Mouse (Mus musculus): ENCODE measurements at regions not wholly inside any gene's neighbourhood (a gene's known extent, or its start where the extent isn't known, plus 50 kb on each side); places are given as distances from the start of the nearest gene placed in this dataset.

GRCm38 (mm10) chr1:42152916-42153315 lies 542.7 kb upstream of the Pou3f3 start:
- no peak for ATAC-seq (replicated peaks in 1 of 2; ENCODE audit: insufficient read depth in 1 of 2, low FRiP score in 2 of 2, low TSS enrichment in 1 of 2, low read depth in 1 of 2, poor library complexity in 2 of 2, severe bottlenecking in 2 of 2)

- no peak for ATAC-seq (replicated peaks in 1 of 2; ENCODE audit: insufficient read depth in 1 of 2, low FRiP score in 2 of 2, low TSS enrichment in 1 of 2, low read depth in 1 of 2, poor library complexity in 2 of 2, severe bottlenecking in 2 of 2)
These were observed 527.6 kb upstream of the Pou3f3 start for GRCm38 (mm10) chr1:42167790-42168572.

GRCm38 (mm10) chr1:42169505-42169904 lies 526.1 kb upstream of the Pou3f3 start:
- no peak for ATAC-seq (replicated peaks in 1 of 2; ENCODE audit: insufficient read depth in 1 of 2, low FRiP score in 2 of 2, low TSS enrichment in 1 of 2, low read depth in 1 of 2, poor library complexity in 2 of 2, severe bottlenecking in 2 of 2)

GRCm38 (mm10) chr1:42186295-42186694 lies 509.3 kb upstream of the Pou3f3 start:
- ATAC-seq (replicated peaks in 1 of 2; ENCODE audit: insufficient read depth in 1 of 2, low FRiP score in 2 of 2, low TSS enrichment in 1 of 2, low read depth in 1 of 2, poor library complexity in 2 of 2, severe bottlenecking in 2 of 2) = no peak

- no peak for ATAC-seq (replicated peaks in 1 of 2; ENCODE audit: insufficient read depth in 1 of 2, low FRiP score in 2 of 2, low TSS enrichment in 1 of 2, low read depth in 1 of 2, poor library complexity in 2 of 2, severe bottlenecking in 2 of 2)
These were observed 467.5 kb upstream of the Pou3f3 start for GRCm38 (mm10) chr1:42228098-42228497.

GRCm38 (mm10) chr1:42229711-42230110 lies 465.9 kb upstream of the Pou3f3 start:
- no peak for ATAC-seq (replicated peaks in 1 of 2; ENCODE audit: insufficient read depth in 1 of 2, low FRiP score in 2 of 2, low TSS enrichment in 1 of 2, low read depth in 1 of 2, poor library complexity in 2 of 2, severe bottlenecking in 2 of 2)

GRCm38 (mm10) chr1:42230469-42231040 lies 465.0 kb upstream of the Pou3f3 start:
- ATAC-seq (replicated peaks in 1 of 2; ENCODE audit: insufficient read depth in 1 of 2, low FRiP score in 2 of 2, low TSS enrichment in 1 of 2, low read depth in 1 of 2, poor library complexity in 2 of 2, severe bottlenecking in 2 of 2) = no peak

- no peak for ATAC-seq (replicated peaks in 1 of 2; ENCODE audit: insufficient read depth in 1 of 2, low FRiP score in 2 of 2, low TSS enrichment in 1 of 2, low read depth in 1 of 2, poor library complexity in 2 of 2, severe bottlenecking in 2 of 2)
These were observed 464.5 kb upstream of the Pou3f3 start for GRCm38 (mm10) chr1:42231091-42231490.

- no peak for ATAC-seq (replicated peaks in 1 of 2; ENCODE audit: insufficient read depth in 1 of 2, low FRiP score in 2 of 2, low TSS enrichment in 1 of 2, low read depth in 1 of 2, poor library complexity in 2 of 2, severe bottlenecking in 2 of 2)
These were observed 463.7 kb upstream of the Pou3f3 start for GRCm38 (mm10) chr1:42231897-42232296.

- ATAC-seq (replicated peaks in 1 of 2; ENCODE audit: insufficient read depth in 1 of 2, low FRiP score in 2 of 2, low TSS enrichment in 1 of 2, low read depth in 1 of 2, poor library complexity in 2 of 2, severe bottlenecking in 2 of 2) = no peak
These were observed 462.9 kb upstream of the Pou3f3 start for GRCm38 (mm10) chr1:42232716-42233115.

GRCm38 (mm10) chr1:42233289-42233688 lies 462.3 kb upstream of the Pou3f3 start:
- no peak for ATAC-seq (replicated peaks in 1 of 2; ENCODE audit: insufficient read depth in 1 of 2, low FRiP score in 2 of 2, low TSS enrichment in 1 of 2, low read depth in 1 of 2, poor library complexity in 2 of 2, severe bottlenecking in 2 of 2)

GRCm38 (mm10) chr1:42236466-42237010 lies 459.0 kb upstream of the Pou3f3 start:
- no peak for ATAC-seq (replicated peaks in 1 of 2; ENCODE audit: insufficient read depth in 1 of 2, low FRiP score in 2 of 2, low TSS enrichment in 1 of 2, low read depth in 1 of 2, poor library complexity in 2 of 2, severe bottlenecking in 2 of 2)

- no peak for ATAC-seq (replicated peaks in 1 of 2; ENCODE audit: insufficient read depth in 1 of 2, low FRiP score in 2 of 2, low TSS enrichment in 1 of 2, low read depth in 1 of 2, poor library complexity in 2 of 2, severe bottlenecking in 2 of 2)
These were observed 457.2 kb upstream of the Pou3f3 start for GRCm38 (mm10) chr1:42238408-42238807.

- ATAC-seq (replicated peaks in 1 of 2; ENCODE audit: insufficient read depth in 1 of 2, low FRiP score in 2 of 2, low TSS enrichment in 1 of 2, low read depth in 1 of 2, poor library complexity in 2 of 2, severe bottlenecking in 2 of 2) = no peak
These were observed 454.4 kb upstream of the Pou3f3 start for GRCm38 (mm10) chr1:42241172-42241571.

GRCm38 (mm10) chr1:42241601-42242220 lies 453.9 kb upstream of the Pou3f3 start:
- ATAC-seq (replicated peaks in 1 of 2; ENCODE audit: insufficient read depth in 1 of 2, low FRiP score in 2 of 2, low TSS enrichment in 1 of 2, low read depth in 1 of 2, poor library complexity in 2 of 2, severe bottlenecking in 2 of 2) = no peak

- ATAC-seq (replicated peaks in 1 of 2; ENCODE audit: insufficient read depth in 1 of 2, low FRiP score in 2 of 2, low TSS enrichment in 1 of 2, low read depth in 1 of 2, poor library complexity in 2 of 2, severe bottlenecking in 2 of 2) = no peak
These were observed 452.7 kb upstream of the Pou3f3 start for GRCm38 (mm10) chr1:42242586-42243457.

- ATAC-seq (replicated peaks in 1 of 2; ENCODE audit: insufficient read depth in 1 of 2, low FRiP score in 2 of 2, low TSS enrichment in 1 of 2, low read depth in 1 of 2, poor library complexity in 2 of 2, severe bottlenecking in 2 of 2) = no peak
These were observed 452.1 kb upstream of the Pou3f3 start for GRCm38 (mm10) chr1:42243458-42243855.
